Mouse (Mus musculus) embryonic facial prominence, embryonic 15.5 days (tissue): ENCODE data around the gene Fndc8. TPM values are rescaled to one million over a fixed set of nuclear protein-coding genes. Genes with fewer than 3 reads are reported as not detected.

ENCODE experiments used
- ATAC-seq: fragments of 200-750 bp; cut with Nextera tagmentation; 2 replicates; pipeline ENCODE4 v1.8.0; 2017; ENCODE audit warnings: low read depth, moderate TSS enrichment; ENCODE audit not compliant: insufficient number of reproducible peaks, low FRiP score, low TSS enrichment
- H3K27ac ChIP-seq: fragments of 300-500 bp; sonication (generic); replicated peaks from 2 replicates; pipeline ENCODE4 v1.5.1; 2015; ENCODE audit warnings: mild to moderate bottlenecking, inconsistent platforms
- H3K27me3 ChIP-seq: fragments of 300-500 bp; sonication (generic); 2 replicates; pipeline ENCODE4 v1.6.1; 2015; ENCODE audit warnings: inconsistent platforms
- H3K36me3 ChIP-seq: fragments of 300-500 bp; sonication (generic); 2 replicates; pipeline ENCODE4 v1.6.1; 2015; ENCODE audit warnings: mild to moderate bottlenecking, inconsistent platforms
- H3K4me1 ChIP-seq: fragments of 300-500 bp; sonication (generic); 2 replicates; pipeline ENCODE4 v1.6.1; 2015; ENCODE audit warnings: inconsistent platforms
- H3K4me2 ChIP-seq: fragments of 300-500 bp; sonication (generic); replicated peaks from 2 replicates; pipeline ENCODE4 v1.6.1; 2015; ENCODE audit warnings: mild to moderate bottlenecking, inconsistent platforms
- H3K4me3 ChIP-seq: fragments of 300-500 bp; sonication (generic); replicated peaks from 2 replicates; pipeline ENCODE4 v1.5.1; 2015; ENCODE audit warnings: mild to moderate bottlenecking, inconsistent platforms
- H3K9ac ChIP-seq: fragments of 300-500 bp; sonication (generic); 2 replicates; pipeline ENCODE4 v1.6.1; 2015; ENCODE audit warnings: inconsistent platforms
- H3K9me3 ChIP-seq: fragments of 300-500 bp; sonication (generic); replicated peaks from 2 replicates; pipeline ENCODE4 v1.6.1; 2016; ENCODE audit warnings: inconsistent platforms
- WGBS: fragments of 180-500 bp; shearing (Covaris S2); methylation state at CpG from one replicate; pipeline ENCODE4 v1.1.7; 2015; 5-methylcytosine and 5-hydroxymethylcytosine counted together
- polyA plus RNA-seq: library from polyadenylated mRNA; unstranded; fragments of >200 nt; fragmentation: Nextera tagmentation; extraction: Ambion mirVana; gene quantifications from 2 replicates; pipeline ENCODE4 v1.2.1, GENCODE M21; 2015

Gene Fndc8
- polyA plus RNA-seq, 1 experiment from 2014 or later, result 0.39 TPM

- Histone ChIP-seq H3K36me3 (no peaks in the 10 kb centered on the region), H3K27me3 (peaks cover 16% of the 10 kb centered on the region), H3K4me2 (no peak overlapping the region), H3K9me3 (no peaks in the 10 kb centered on the region), H3K4me1 (no peaks in the 10 kb centered on the region), H3K9ac (no peak overlapping the region), H3K27ac (no peak overlapping the region), H3K4me3 (no peak overlapping the region)
- 57% methylated on average over 2 of the region's 2 CpGs for WGBS
- ATAC-seq, result no peak
Measured at GRCm38 (mm10) chr11:82945636-82946035, 53.7 kb downstream of the Fndc8 start.

GRCm38 (mm10) chr11:82947457-82947856, 55.5 kb downstream of the Fndc8 start:
- Histone ChIP-seq H3K36me3 (no peaks in the 10 kb centered on the region), H3K9me3 (no peaks in the 10 kb centered on the region), H3K4me2 (no peak overlapping the region), H3K27ac (no peak overlapping the region), H3K9ac (no peak overlapping the region), H3K4me1 (0 out of 2 replicates have a peak, but pooled peaks cover 5% of the 10 kb centered on the region), H3K4me3 (no peak overlapping the region), H3K27me3 (peaks cover 32% of the 10 kb centered on the region)
- no peak for ATAC-seq
- 37% methylated on average over 4 of the region's 4 CpGs for WGBS

- ATAC-seq, result no peak
- H3K27ac ChIP-seq, result no peak overlapping the region
- H3K4me3 ChIP-seq, result no peak overlapping the region
- peaks cover 46% of the 10 kb centered on the region for H3K27me3 ChIP-seq
- H3K9ac ChIP-seq, result no peak overlapping the region
- no peaks in the 10 kb centered on the region for H3K36me3 ChIP-seq
- H3K9me3 ChIP-seq, result no peaks in the 10 kb centered on the region
- WGBS, result 81% methylated on average over 9 of the region's 9 CpGs
- H3K4me2 ChIP-seq, result no peak overlapping the region
- H3K4me1 ChIP-seq, result 0 out of 2 replicates have a peak, but pooled peaks cover 5% of the 10 kb centered on the region
Measured at GRCm38 (mm10) chr11:82949036-82949435, 57.1 kb downstream of the Fndc8 start.

Other genes with a start within 250 kb of the Fndc8 start
- gene Cct6b, start 127.8 kb upstream of the Fndc8 start, polyA plus RNA-seq, result 0.27 and 0.28 TPM in 2 replicates
- gene Zfp830, start 127.8 kb upstream of the Fndc8 start, polyA plus RNA-seq, result 37.7 and 42.3 TPM in 2 replicates
- 25.1 and 26.5 TPM in 2 replicates for gene Lig3, start 111.0 kb upstream of the Fndc8 start, polyA plus RNA-seq
- gene Rffl, start 20.9 kb upstream of the Fndc8 start, polyA plus RNA-seq, result 12.5 and 15.3 TPM in 2 replicates
- 14.3 and 14.9 TPM in 2 replicates for gene Rad51d, start 1.5 kb upstream of the Fndc8 start, polyA plus RNA-seq
- 35.2 and 38.4 TPM in 2 replicates for gene Nle1, start 16.3 kb downstream of the Fndc8 start, polyA plus RNA-seq
- gene Unc45b, start 18.4 kb downstream of the Fndc8 start, polyA plus RNA-seq, result 18.9 and 28.4 TPM in 2 replicates
- 2.6 and 2.7 TPM in 2 replicates for gene Slfn5, start 59.2 kb downstream of the Fndc8 start, polyA plus RNA-seq
- 14.9 and 15.0 TPM in 2 replicates for gene Slfn9, start 99.7 kb downstream of the Fndc8 start, polyA plus RNA-seq
- 0.76 and 1.0 TPM in 2 replicates for gene Slfn8, start 128.7 kb downstream of the Fndc8 start, polyA plus RNA-seq
- 6.5 and 8.5 TPM in 2 replicates for gene Slfn2, start 173.0 kb downstream of the Fndc8 start, polyA plus RNA-seq
- 0.61 and 0.83 TPM in 2 replicates for gene Slfn1, start 224.7 kb downstream of the Fndc8 start, polyA plus RNA-seq